Mouse (Mus musculus): ENCODE results near the gene Madd.

GRCm38 (mm10) chr2:91179825-91180224 lies 3.8 kb downstream of the Madd start:
- TF ChIP-seq POLR2A (IDR thresholded peaks at IDR 0.05; ENCODE audit: extremely low read depth, insufficient read depth, low read length) (no peak), CTCF (IDR thresholded peaks at IDR 0.05; ENCODE audit: extremely low read depth, insufficient read depth, low read length) (no peak)

Data from cortical plate, adult 2 months (tissue).